Mouse (Mus musculus): Measurements from ENCODE around the gene Speer4e. TPM values are rescaled to one million over a fixed set of nuclear protein-coding genes. Genes with fewer than 3 reads are reported as not detected.
"Not testable (repeated sequence)": the region's sequence is repeated elsewhere in the genome, so short reads cannot be mapped to it uniquely, and the experiment has no call there.

The Speer4e gene
- not detected in 2 replicates for polyA plus RNA-seq (2014; fragmentation: Nextera tagmentation; extraction: Ambion mirVana)

GRCm38 (mm10) chr5:14938329-14938728 is at the start of gene Speer4e:
TSS of gene Speer4e (minus strand) at chr5:14938429.
- not testable (repeated sequence) for H3K4me3 ChIP-seq (ENCODE audit: low read depth, low read length); H3K9me3 ChIP-seq (replicated peaks; ENCODE audit: control insufficient read depth, low read length); H3K27me3 ChIP-seq (replicated peaks; ENCODE audit: control insufficient read depth, insufficient read depth, low read length); H3K4me1 ChIP-seq (ENCODE audit: control insufficient read depth, insufficient read depth, low read length); DNase-seq (ENCODE audit: low spot score); H3K36me3 ChIP-seq (ENCODE audit: control insufficient read depth, insufficient read depth, low read length); ATAC-seq; H3K4me2 ChIP-seq (ENCODE audit: low read length); H3K27ac ChIP-seq (ENCODE audit: low read depth, low read length); H3K9ac ChIP-seq (ENCODE audit: low read length)
- WGBS: 53% methylated on average over 1 of the region's 1 CpGs

- H3K27ac ChIP-seq (ENCODE audit: low read depth, low read length); DNase-seq (ENCODE audit: low spot score); H3K9me3 ChIP-seq (replicated peaks; ENCODE audit: control insufficient read depth, low read length); ATAC-seq; H3K9ac ChIP-seq (ENCODE audit: low read length); H3K4me3 ChIP-seq (ENCODE audit: low read depth, low read length); H3K27me3 ChIP-seq (replicated peaks; ENCODE audit: control insufficient read depth, insufficient read depth, low read length); H3K4me1 ChIP-seq (ENCODE audit: control insufficient read depth, insufficient read depth, low read length); H3K4me2 ChIP-seq (ENCODE audit: low read length); H3K36me3 ChIP-seq (ENCODE audit: control insufficient read depth, insufficient read depth, low read length): not testable (repeated sequence)
- 40% methylated on average over 5 of the region's 6 CpGs for WGBS
These were observed 48.6 kb upstream of the Speer4e start for GRCm38 (mm10) chr5:14986649-14987387.

GRCm38 (mm10) chr5:14978835-14979234 is 40.6 kb upstream of the Speer4e start, which contains the start of gene Gm10354:
TSS of gene Gm10354 (minus strand) at chr5:14978935.
- no CpG with 5 or more reads among the region's 1 CpGs for WGBS
- H3K27ac ChIP-seq (ENCODE audit: low read depth, low read length); H3K9me3 ChIP-seq (replicated peaks; ENCODE audit: control insufficient read depth, low read length); DNase-seq (ENCODE audit: low spot score); H3K27me3 ChIP-seq (replicated peaks; ENCODE audit: control insufficient read depth, insufficient read depth, low read length); H3K4me2 ChIP-seq (ENCODE audit: low read length); H3K4me3 ChIP-seq (ENCODE audit: low read depth, low read length); H3K4me1 ChIP-seq (ENCODE audit: control insufficient read depth, insufficient read depth, low read length); H3K36me3 ChIP-seq (ENCODE audit: control insufficient read depth, insufficient read depth, low read length); H3K9ac ChIP-seq (ENCODE audit: low read length); ATAC-seq: not testable (repeated sequence)

GRCm38 (mm10) chr5:14977368-14977767 is 39.1 kb upstream of the Speer4e start:
- H3K9me3 ChIP-seq (replicated peaks; ENCODE audit: control insufficient read depth, low read length); H3K9ac ChIP-seq (ENCODE audit: low read length); H3K4me3 ChIP-seq (ENCODE audit: low read depth, low read length); H3K4me2 ChIP-seq (ENCODE audit: low read length); H3K27ac ChIP-seq (ENCODE audit: low read depth, low read length); H3K27me3 ChIP-seq (replicated peaks; ENCODE audit: control insufficient read depth, insufficient read depth, low read length); H3K36me3 ChIP-seq (ENCODE audit: control insufficient read depth, insufficient read depth, low read length); DNase-seq (ENCODE audit: low spot score); ATAC-seq; H3K4me1 ChIP-seq (ENCODE audit: control insufficient read depth, insufficient read depth, low read length): not testable (repeated sequence)
- WGBS: 79% methylated on average over 4 of the region's 4 CpGs

- H3K27me3 ChIP-seq (replicated peaks; ENCODE audit: control insufficient read depth, insufficient read depth, low read length); ATAC-seq; H3K9me3 ChIP-seq (replicated peaks; ENCODE audit: control insufficient read depth, low read length); H3K36me3 ChIP-seq (ENCODE audit: control insufficient read depth, insufficient read depth, low read length); H3K4me2 ChIP-seq (ENCODE audit: low read length); H3K4me1 ChIP-seq (ENCODE audit: control insufficient read depth, insufficient read depth, low read length); H3K27ac ChIP-seq (ENCODE audit: low read depth, low read length); H3K9ac ChIP-seq (ENCODE audit: low read length); H3K4me3 ChIP-seq (ENCODE audit: low read depth, low read length); DNase-seq (ENCODE audit: low spot score): not testable (repeated sequence)
- 56% methylated on average over 3 of the region's 4 CpGs for WGBS
These were observed 37.1 kb upstream of the Speer4e start for GRCm38 (mm10) chr5:14975294-14975693.

GRCm38 (mm10) chr5:14972841-14973240 is 34.6 kb upstream of the Speer4e start:
- not testable (repeated sequence) for DNase-seq (ENCODE audit: low spot score); H3K27me3 ChIP-seq (replicated peaks; ENCODE audit: control insufficient read depth, insufficient read depth, low read length); H3K9ac ChIP-seq (ENCODE audit: low read length); H3K27ac ChIP-seq (ENCODE audit: low read depth, low read length); H3K36me3 ChIP-seq (ENCODE audit: control insufficient read depth, insufficient read depth, low read length); H3K4me1 ChIP-seq (ENCODE audit: control insufficient read depth, insufficient read depth, low read length); H3K9me3 ChIP-seq (replicated peaks; ENCODE audit: control insufficient read depth, low read length); H3K4me2 ChIP-seq (ENCODE audit: low read length); H3K4me3 ChIP-seq (ENCODE audit: low read depth, low read length); ATAC-seq
- WGBS: 71% methylated on average over 3 of the region's 3 CpGs

GRCm38 (mm10) chr5:14963821-14964220 is 25.6 kb upstream of the Speer4e start:
- not testable (repeated sequence) for H3K27ac ChIP-seq (ENCODE audit: low read depth, low read length); H3K4me1 ChIP-seq (ENCODE audit: control insufficient read depth, insufficient read depth, low read length); H3K9ac ChIP-seq (ENCODE audit: low read length); H3K4me3 ChIP-seq (ENCODE audit: low read depth, low read length); DNase-seq (ENCODE audit: low spot score); H3K4me2 ChIP-seq (ENCODE audit: low read length); ATAC-seq; H3K27me3 ChIP-seq (replicated peaks; ENCODE audit: control insufficient read depth, insufficient read depth, low read length); H3K36me3 ChIP-seq (ENCODE audit: control insufficient read depth, insufficient read depth, low read length)
- H3K9me3 ChIP-seq (replicated peaks; ENCODE audit: control insufficient read depth, low read length): peaks cover 14% of the 10 kb centered on the region; the same call in 1 of the 2 replicates
- WGBS: 81% methylated on average over 13 of the region's 13 CpGs

- H3K4me3 ChIP-seq (ENCODE audit: low read depth, low read length); DNase-seq (ENCODE audit: low spot score); H3K36me3 ChIP-seq (ENCODE audit: control insufficient read depth, insufficient read depth, low read length); H3K9ac ChIP-seq (ENCODE audit: low read length); H3K27ac ChIP-seq (ENCODE audit: low read depth, low read length); H3K27me3 ChIP-seq (replicated peaks; ENCODE audit: control insufficient read depth, insufficient read depth, low read length); H3K4me2 ChIP-seq (ENCODE audit: low read length); ATAC-seq; H3K4me1 ChIP-seq (ENCODE audit: control insufficient read depth, insufficient read depth, low read length): not testable (repeated sequence)
- 80% methylated on average over 4 of the region's 4 CpGs for WGBS
- H3K9me3 ChIP-seq (replicated peaks; ENCODE audit: control insufficient read depth, low read length): peaks cover 17% of the 10 kb centered on the region
These were observed 23.3 kb upstream of the Speer4e start for GRCm38 (mm10) chr5:14961502-14961901.

GRCm38 (mm10) chr5:14955928-14956706 is 17.9 kb upstream of the Speer4e start:
- not testable (repeated sequence) for H3K4me3 ChIP-seq (ENCODE audit: low read depth, low read length); H3K27ac ChIP-seq (ENCODE audit: low read depth, low read length); ATAC-seq; H3K4me1 ChIP-seq (ENCODE audit: control insufficient read depth, insufficient read depth, low read length); DNase-seq (ENCODE audit: low spot score); H3K9ac ChIP-seq (ENCODE audit: low read length); H3K36me3 ChIP-seq (ENCODE audit: control insufficient read depth, insufficient read depth, low read length); H3K4me2 ChIP-seq (ENCODE audit: low read length); H3K27me3 ChIP-seq (replicated peaks; ENCODE audit: control insufficient read depth, insufficient read depth, low read length)
- H3K9me3 ChIP-seq (replicated peaks; ENCODE audit: control insufficient read depth, low read length): peaks cover 21% of the 10 kb centered on the region
- 88% methylated on average over 1 of the region's 1 CpGs for WGBS
